In genomic region chr6:140336414-140336941, GRCm38 (mm10) we compare ENCODE assay signal across 8 mouse cellular contexts.
A peak's percentile ranks its signal among the peaks of the same experiment; 100 is the strongest.
DNase-seq lines count a peak whose midpoint lies in the region; ATAC-seq and TF ChIP-seq lines count a peak whose summit lies in the region.

No protein-coding gene starts in this region.

- peak overlapping the region; percentile 61 for H3K4me2 ChIP-seq in heart, embryonic 12.5 days
- H3K4me2 ChIP-seq in embryonic facial prominence, embryonic 13.5 days, result peak overlapping the region; percentile 45
- H3K4me2 ChIP-seq in intestine, embryonic 15.5 days (replicated peaks), result peak overlapping the region; percentile 39

- H3K4me1 ChIP-seq in heart, embryonic 12.5 days (replicated peaks), result peaks cover 16% of the 10 kb centered on the region
- H3K4me1 ChIP-seq in embryonic facial prominence, embryonic 13.5 days, result peaks cover 28% of the 10 kb centered on the region
- H3K4me1 ChIP-seq in intestine, embryonic 15.5 days (replicated peaks), result 0 out of 2 replicates have a peak, but pooled peaks cover 7% of the 10 kb centered on the region

- whole genome bisulfite sequencing in heart, embryonic 12.5 days, result 6% methylated on average over 13 of the region's 13 CpGs
- 2% methylated on average over 13 of the region's 13 CpGs for WGBS in embryonic facial prominence, embryonic 13.5 days
- whole genome bisulfite sequencing in intestine, embryonic 15.5 days, result 11% methylated on average over 13 of the region's 13 CpGs

- no peak overlapping the region for H3K9ac ChIP-seq in heart, embryonic 12.5 days
- H3K9ac ChIP-seq in embryonic facial prominence, embryonic 13.5 days, result no peak overlapping the region
- no peak overlapping the region for H3K9ac ChIP-seq in intestine, embryonic 15.5 days

- TF ChIP-seq CTCF in left cerebral cortex, adult 2 months (IDR thresholded peaks at IDR 0.05), result no peak

- no peak for DNase-seq in heart, adult 9 months (ENCODE audit: low spot score in 2 of 2)
- DNase-seq in neural tube, embryonic 10.5 days (ENCODE audit: extremely low spot score, low spot score), result peak; percentile 54
- no peak for DNase-seq in left cerebral cortex, postnatal 25 days (ENCODE audit: low spot score in 2 of 2)
- no peak for DNase-seq in left cerebral cortex, adult 2 months (ENCODE audit: extremely low spot score in 1 of 2, low spot score in 2 of 2)
- DNase-seq in cerebellum, adult 8-10 months, result no peak

- intact Hi-C loops in left cerebral cortex, postnatal 25 days (cut with DNase I), result no loop called here
- intact Hi-C loops in left cerebral cortex, adult 2 months (cut with DNase I), result no loop called here

- H3K9me3 ChIP-seq in heart, embryonic 12.5 days (replicated peaks), result no peaks in the 10 kb centered on the region
- no peaks in the 10 kb centered on the region for H3K9me3 ChIP-seq in embryonic facial prominence, embryonic 13.5 days
- no peaks in the 10 kb centered on the region for H3K9me3 ChIP-seq in intestine, embryonic 15.5 days

- no peak overlapping the region; the same call in 1 of the 2 replicates for H3K27ac ChIP-seq in heart, embryonic 12.5 days (ENCODE audit: poor library complexity, severe bottlenecking)
- H3K27ac ChIP-seq in embryonic facial prominence, embryonic 13.5 days, result peak overlapping the region; percentile 81
- H3K27ac ChIP-seq in intestine, embryonic 15.5 days, result peak overlapping the region; percentile 66
- no peak overlapping the region for H3K27ac ChIP-seq in left cerebral cortex, adult 2 months

- 0 out of 2 replicates have a peak, but pooled peaks cover 4% of the 10 kb centered on the region for H3K27me3 ChIP-seq in heart, embryonic 12.5 days (replicated peaks)
- no peaks in the 10 kb centered on the region for H3K27me3 ChIP-seq in embryonic facial prominence, embryonic 13.5 days
- H3K27me3 ChIP-seq in intestine, embryonic 15.5 days (replicated peaks), result no peaks in the 10 kb centered on the region

- H3K36me3 ChIP-seq in heart, embryonic 12.5 days, result no peaks in the 10 kb centered on the region
- no peaks in the 10 kb centered on the region for H3K36me3 ChIP-seq in embryonic facial prominence, embryonic 13.5 days
- no peaks in the 10 kb centered on the region for H3K36me3 ChIP-seq in intestine, embryonic 15.5 days

- H3K4me3 ChIP-seq in heart, embryonic 12.5 days, result peak overlapping the region; percentile 32
- peak overlapping the region; percentile 9 for H3K4me3 ChIP-seq in embryonic facial prominence, embryonic 13.5 days
- no peak overlapping the region for H3K4me3 ChIP-seq in intestine, embryonic 15.5 days (replicated peaks)
- no peak overlapping the region for H3K4me3 ChIP-seq in left cerebral cortex, adult 2 months

- ATAC-seq in heart, embryonic 12.5 days (ENCODE audit: insufficient number of reproducible peaks, low FRiP score), result no peak
- no peak for ATAC-seq in embryonic facial prominence, embryonic 13.5 days (ENCODE audit: insufficient number of reproducible peaks, insufficient read depth, low FRiP score, low TSS enrichment, low read depth)
- ATAC-seq in intestine, embryonic 15.5 days, result peak; percentile 46; the same call in 1 of the 2 replicates

Comparison
In these comparisons a context has a peak if more than half of its experiments do, and no peak if none do; other contexts are left out.
1. H3K27ac ChIP-seq: peak in embryonic facial prominence, embryonic 13.5 days (single experiment) and intestine, embryonic 15.5 days (single experiment); none in heart, embryonic 12.5 days (single experiment) and left cerebral cortex, adult 2 months (single experiment).
2. H3K4me3 ChIP-seq: peak in heart, embryonic 12.5 days (single experiment) and embryonic facial prominence, embryonic 13.5 days (single experiment); none in intestine, embryonic 15.5 days (single experiment) and left cerebral cortex, adult 2 months (single experiment).
3. Peak in every context shown above with its lines, with median percentiles within 50 percentile points of each other: H3K4me2 ChIP-seq.